Mouse (Mus musculus): Measurements from ENCODE around the gene Pcbp3. TPM values are rescaled to one million over a fixed set of nuclear protein-coding genes. Genes with fewer than 3 reads are reported as not detected.

Pcbp3 gene
- polyA plus RNA-seq, 1 experiment = 23.5 TPM

DNA sequence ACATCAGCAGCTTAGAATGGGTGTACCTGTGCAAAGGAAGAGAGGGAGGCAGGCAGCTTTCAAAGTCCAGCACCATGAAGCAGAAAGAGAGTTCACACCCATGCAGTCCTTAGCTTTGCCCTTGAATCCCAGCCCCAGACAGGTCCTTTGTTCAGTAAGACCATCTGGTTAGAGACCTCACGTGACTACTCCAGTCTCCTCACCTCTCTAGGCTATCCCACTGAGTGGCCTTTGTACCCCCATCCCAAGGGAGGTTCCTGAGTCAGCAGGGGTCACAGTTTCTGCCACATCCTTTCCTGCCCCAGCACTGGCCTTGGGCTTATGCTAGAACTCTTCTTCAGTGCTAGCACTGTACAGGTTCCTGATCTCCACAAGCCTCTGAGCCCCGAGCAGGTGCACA lies 142.4 kb downstream of the Pcbp3 start:
- 63% methylated on average over 2 of the region's 2 CpGs for WGBS
- Histone ChIP-seq H3K4me3 (ENCODE audit: insufficient read depth, low read depth, low read length) (no peak overlapping the region), H3K27me3 (replicated peaks; ENCODE audit: control insufficient read depth, insufficient read depth, low read length) (no peaks in the 10 kb centered on the region), H3K36me3 (ENCODE audit: control insufficient read depth, insufficient read depth, low read length) (no peaks in the 10 kb centered on the region), H3K27ac (ENCODE audit: insufficient read depth, low read depth, low read length) (no peak overlapping the region), H3K4me1 (ENCODE audit: control insufficient read depth, insufficient read depth, low read length) (no peaks in the 10 kb centered on the region)
- TF ChIP-seq CTCF (conservative IDR thresholded peaks at IDR 0.05; ENCODE audit: insufficient read depth, insufficient read length, low read depth, low read length) = no peak
- TF ChIP-seq POLR2A (IDR thresholded peaks at IDR 0.05; ENCODE audit: low read depth, low read length) = no peak
- peak; percentile 84 for DNase-seq

DNA sequence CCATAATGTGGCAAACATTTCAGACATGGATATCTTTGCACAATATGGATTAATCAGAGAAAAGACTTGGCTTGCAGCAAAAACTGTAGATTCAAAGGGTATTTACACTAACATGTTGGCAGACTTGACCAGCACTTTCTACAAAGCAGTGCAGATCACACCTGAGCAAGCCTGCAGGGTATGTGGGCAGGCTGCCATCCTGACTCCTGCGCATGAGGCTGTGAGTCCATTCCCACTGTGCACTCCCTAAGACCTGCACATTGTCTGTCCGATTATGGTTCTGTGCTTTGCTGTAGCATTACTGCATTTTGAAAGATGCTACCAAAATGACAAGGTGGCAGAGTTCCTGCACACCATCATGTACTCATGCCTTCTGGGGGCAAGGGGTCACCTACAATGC lies 143.3 kb downstream of the Pcbp3 start:
- no peak for DNase-seq
- Histone ChIP-seq H3K27me3 (replicated peaks; ENCODE audit: control insufficient read depth, insufficient read depth, low read length) (no peaks in the 10 kb centered on the region), H3K4me3 (ENCODE audit: insufficient read depth, low read depth, low read length) (no peak overlapping the region), H3K36me3 (ENCODE audit: control insufficient read depth, insufficient read depth, low read length) (no peaks in the 10 kb centered on the region), H3K27ac (ENCODE audit: insufficient read depth, low read depth, low read length) (no peak overlapping the region), H3K4me1 (ENCODE audit: control insufficient read depth, insufficient read depth, low read length) (no peaks in the 10 kb centered on the region)
- 75% methylated on average over 2 of the region's 2 CpGs for WGBS
- TF ChIP-seq CTCF (conservative IDR thresholded peaks at IDR 0.05; ENCODE audit: insufficient read depth, insufficient read length, low read depth, low read length) (no peak), POLR2A (IDR thresholded peaks at IDR 0.05; ENCODE audit: low read depth, low read length) (no peak)

DNA sequence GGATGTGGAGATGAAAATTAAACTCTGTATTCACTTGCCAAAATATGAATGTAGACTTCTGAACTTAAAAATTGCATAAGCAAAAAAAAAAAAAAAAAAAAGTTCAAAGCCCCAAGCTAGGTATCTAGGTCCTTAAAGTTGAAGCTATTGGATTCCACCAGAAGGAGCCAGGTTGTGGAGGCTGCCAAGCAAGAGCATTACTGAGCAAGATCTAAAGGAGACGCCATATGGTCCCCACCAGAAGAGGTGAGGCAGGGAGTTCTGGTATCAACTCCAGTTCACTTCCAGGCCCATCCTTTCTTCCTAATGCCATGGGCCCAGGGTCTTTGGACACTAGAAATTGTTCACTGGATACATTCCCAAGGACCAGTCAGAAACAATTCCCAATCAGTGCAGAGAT lies 144.8 kb downstream of the Pcbp3 start:
- H3K36me3 ChIP-seq (ENCODE audit: control insufficient read depth, insufficient read depth, low read length) = no peaks in the 10 kb centered on the region
- H3K27ac ChIP-seq (ENCODE audit: insufficient read depth, low read depth, low read length) = no peak overlapping the region
- DNase-seq = no peak
- no peaks in the 10 kb centered on the region for H3K27me3 ChIP-seq (replicated peaks; ENCODE audit: control insufficient read depth, insufficient read depth, low read length)
- H3K4me1 ChIP-seq (ENCODE audit: control insufficient read depth, insufficient read depth, low read length) = no peaks in the 10 kb centered on the region
- H3K4me3 ChIP-seq (ENCODE audit: insufficient read depth, low read depth, low read length) = no peak overlapping the region
- TF ChIP-seq POLR2A (IDR thresholded peaks at IDR 0.05; ENCODE audit: low read depth, low read length) (no peak), CTCF (conservative IDR thresholded peaks at IDR 0.05; ENCODE audit: insufficient read depth, insufficient read length, low read depth, low read length) (no peak)
- 95% methylated on average over 1 of the region's 1 CpGs for WGBS

DNA sequence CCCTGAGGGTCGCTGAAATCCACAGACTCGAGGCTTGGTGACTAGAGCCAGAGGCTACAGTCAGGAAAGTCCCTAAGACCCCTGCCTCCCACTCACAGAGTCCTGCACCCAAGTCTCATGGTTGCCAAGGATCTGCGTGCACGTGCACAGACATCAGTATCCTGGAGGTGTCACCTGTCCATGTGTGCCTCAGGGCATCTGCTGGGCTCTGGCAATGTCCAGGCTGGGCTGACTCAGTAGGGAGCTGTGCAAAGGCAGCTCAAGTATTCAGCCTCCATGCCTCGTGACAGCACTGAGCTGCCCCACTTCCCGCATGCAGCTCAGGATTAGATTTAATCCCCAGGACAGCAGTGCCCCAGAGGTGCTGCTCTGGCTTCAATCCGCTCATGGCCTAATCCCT lies 145.3 kb downstream of the Pcbp3 start:
- 63% methylated on average over 7 of the region's 7 CpGs for WGBS
- no peaks in the 10 kb centered on the region for H3K4me1 ChIP-seq (ENCODE audit: control insufficient read depth, insufficient read depth, low read length)
- H3K27me3 ChIP-seq (replicated peaks; ENCODE audit: control insufficient read depth, insufficient read depth, low read length) = no peaks in the 10 kb centered on the region
- DNase-seq = no peak
- no peaks in the 10 kb centered on the region for H3K36me3 ChIP-seq (ENCODE audit: control insufficient read depth, insufficient read depth, low read length)
- no peak overlapping the region for H3K27ac ChIP-seq (ENCODE audit: insufficient read depth, low read depth, low read length)
- H3K4me3 ChIP-seq (ENCODE audit: insufficient read depth, low read depth, low read length) = no peak overlapping the region
- TF ChIP-seq CTCF (conservative IDR thresholded peaks at IDR 0.05; ENCODE audit: insufficient read depth, insufficient read length, low read depth, low read length) (no peak), POLR2A (IDR thresholded peaks at IDR 0.05; ENCODE audit: low read depth, low read length) (no peak)

DNA sequence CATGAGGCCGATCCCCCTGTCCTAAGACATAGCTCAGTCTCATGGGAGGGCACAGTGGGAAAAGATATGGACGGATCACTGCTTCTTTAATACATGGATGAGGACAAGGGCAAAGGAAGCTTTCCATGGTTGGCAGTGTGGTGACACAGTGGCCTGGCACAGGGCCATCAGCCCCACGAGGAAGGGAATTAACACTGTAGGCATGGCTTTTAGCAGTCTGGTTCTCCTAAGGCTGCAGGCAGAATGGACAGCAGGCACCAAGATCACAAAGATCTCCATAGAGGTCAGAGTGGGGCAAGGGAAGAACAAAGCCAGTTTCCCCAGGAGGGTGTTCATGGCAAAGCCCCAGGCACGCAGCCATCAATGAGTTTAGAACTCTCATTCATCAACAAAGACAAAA lies 146.2 kb downstream of the Pcbp3 start:
- no peaks in the 10 kb centered on the region for H3K4me1 ChIP-seq (ENCODE audit: control insufficient read depth, insufficient read depth, low read length)
- TF ChIP-seq POLR2A (IDR thresholded peaks at IDR 0.05; ENCODE audit: low read depth, low read length) = no peak
- no peak for TF ChIP-seq CTCF (conservative IDR thresholded peaks at IDR 0.05; ENCODE audit: insufficient read depth, insufficient read length, low read depth, low read length)
- no peaks in the 10 kb centered on the region for H3K27me3 ChIP-seq (replicated peaks; ENCODE audit: control insufficient read depth, insufficient read depth, low read length)
- no peak for DNase-seq
- 65% methylated on average over 4 of the region's 4 CpGs for WGBS
- H3K27ac ChIP-seq (ENCODE audit: insufficient read depth, low read depth, low read length) = no peak overlapping the region
- no peaks in the 10 kb centered on the region for H3K36me3 ChIP-seq (ENCODE audit: control insufficient read depth, insufficient read depth, low read length)
- H3K4me3 ChIP-seq (ENCODE audit: insufficient read depth, low read depth, low read length) = no peak overlapping the region

DNA sequence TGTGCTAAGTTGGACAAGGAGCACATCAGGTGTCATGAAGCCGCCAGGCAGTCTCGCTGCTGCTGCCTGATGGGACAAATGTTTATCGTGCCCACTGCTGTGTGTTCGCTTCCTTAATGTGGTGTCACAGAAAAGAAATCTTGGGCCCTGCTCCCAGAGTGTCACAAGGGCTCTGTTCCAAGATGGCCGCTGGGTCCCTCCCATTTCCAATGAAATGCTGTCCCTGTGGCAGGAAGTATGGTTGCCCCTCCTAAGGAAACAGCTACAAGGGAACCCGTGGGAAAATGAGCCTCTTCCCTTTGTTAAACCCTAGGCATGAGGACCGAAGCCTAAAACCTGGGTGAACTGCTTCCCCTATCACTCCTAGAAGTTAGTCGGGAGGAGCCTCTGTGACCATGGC lies 146.9 kb downstream of the Pcbp3 start:
- WGBS = 83% methylated on average over 8 of the region's 8 CpGs
- H3K36me3 ChIP-seq (ENCODE audit: control insufficient read depth, insufficient read depth, low read length) = no peaks in the 10 kb centered on the region
- no peaks in the 10 kb centered on the region for H3K4me1 ChIP-seq (ENCODE audit: control insufficient read depth, insufficient read depth, low read length)
- H3K27ac ChIP-seq (ENCODE audit: insufficient read depth, low read depth, low read length) = no peak overlapping the region
- TF ChIP-seq CTCF (conservative IDR thresholded peaks at IDR 0.05; ENCODE audit: insufficient read depth, insufficient read length, low read depth, low read length) = no peak
- TF ChIP-seq POLR2A (IDR thresholded peaks at IDR 0.05; ENCODE audit: low read depth, low read length) = no peak
- DNase-seq = no peak
- H3K27me3 ChIP-seq (replicated peaks; ENCODE audit: control insufficient read depth, insufficient read depth, low read length) = no peaks in the 10 kb centered on the region
- no peak overlapping the region for H3K4me3 ChIP-seq (ENCODE audit: insufficient read depth, low read depth, low read length)

DNA sequence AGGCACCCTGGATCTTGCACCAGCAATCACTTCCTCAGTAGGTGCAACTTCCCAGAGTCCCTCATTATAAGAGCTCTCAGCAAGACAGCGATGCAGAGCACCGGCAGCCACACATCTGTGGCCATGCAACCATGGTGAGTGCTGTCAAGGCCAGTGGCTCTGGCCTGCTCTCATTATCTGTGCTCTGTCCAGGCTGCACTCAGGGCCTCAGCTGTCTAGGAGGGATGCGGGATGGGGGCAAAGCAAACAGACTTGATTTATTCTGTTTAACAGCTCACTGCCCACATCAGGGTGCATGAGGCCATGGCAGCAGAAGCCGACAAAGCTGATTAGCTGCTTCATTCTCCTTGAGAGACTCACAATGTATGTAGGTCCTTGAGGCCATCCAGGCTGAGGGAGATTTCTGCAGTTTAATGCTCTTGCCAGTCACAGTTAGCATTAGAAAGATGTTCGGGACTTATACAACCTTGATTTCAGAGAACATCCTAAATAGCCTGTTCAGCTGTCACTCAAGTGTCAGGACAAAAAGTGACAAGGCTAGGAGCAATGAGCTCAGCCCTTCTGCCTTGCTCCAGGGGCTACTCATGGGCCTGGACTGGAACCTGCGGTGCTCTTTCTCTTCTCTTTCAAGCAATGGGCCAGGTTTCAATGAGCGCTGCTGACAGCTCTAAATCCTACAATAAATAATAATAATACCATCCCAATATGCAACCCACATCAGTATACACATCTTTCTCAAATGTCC lies 151.6 kb downstream of the Pcbp3 start:
- H3K4me1 ChIP-seq (ENCODE audit: control insufficient read depth, insufficient read depth, low read length) = no peaks in the 10 kb centered on the region
- H3K27me3 ChIP-seq (replicated peaks; ENCODE audit: control insufficient read depth, insufficient read depth, low read length) = no peaks in the 10 kb centered on the region
- H3K36me3 ChIP-seq (ENCODE audit: control insufficient read depth, insufficient read depth, low read length) = no peaks in the 10 kb centered on the region
- no peak for DNase-seq
- WGBS = 75% methylated on average over 7 of the region's 7 CpGs
- H3K4me3 ChIP-seq (ENCODE audit: insufficient read depth, low read depth, low read length) = no peak overlapping the region
- no peak overlapping the region for H3K27ac ChIP-seq (ENCODE audit: insufficient read depth, low read depth, low read length)
- TF ChIP-seq POLR2A (IDR thresholded peaks at IDR 0.05; ENCODE audit: low read depth, low read length) (no peak), CTCF (conservative IDR thresholded peaks at IDR 0.05; ENCODE audit: insufficient read depth, insufficient read length, low read depth, low read length) (no peak)
